Mouse (Mus musculus) left cerebral cortex, adult 2 months (tissue): Measurements from ENCODE around the gene Ctsm. TPM values are rescaled to one million over a fixed set of nuclear protein-coding genes. Genes with fewer than 3 reads are reported as not detected.
"Not testable (repeated sequence)": the region's sequence is repeated elsewhere in the genome, so short reads cannot be mapped to it uniquely, and the experiment has no call there.

Experiments used
- DNase-seq, 2 experiments: peaks; one replicate each; pipeline ENCODE4 v3.0.0; 2021 to 2022; ENCODE audit warnings: low spot score in 2 of 2, mixed read lengths in 1 of 2; ENCODE audit errors: extremely low spot score in 1 of 2
- H3K27ac ChIP-seq: fragments of 200-600 bp; 2 replicates; pipeline ENCODE4 v1.8.1; 2022
- H3K4me3 ChIP-seq: fragments of 200-600 bp; 2 replicates; pipeline ENCODE4 v1.8.1; 2022
- CTCF ChIP-seq: fragments of 200-600 bp; IDR thresholded peaks from 2 replicates; pipeline ENCODE4 v1.8.1; 2022; ENCODE audit warnings: antibody characterized with exemption, mild to moderate bottlenecking, moderate library complexity
- intact Hi-C: fragments of 180-260 bp; cut with DNase I; formaldehyde crosslinking; loops from one replicate; pipeline ENCODE4 v1.15.1; 2025
- long read RNA-seq, 2 experiments: library from polyadenylated mRNA; stranded (forward); transcript quantifications; one replicate each; pipeline ENCODE4 v2.0.0; 2021; ENCODE audit warnings: borderline mapping rate in 2 of 2
- total RNA-seq, 2 experiments: library from RNA; stranded (reverse); gene quantifications; 2 replicates each; pipeline ENCODE4 v1.2.3; 2021

Ctsm gene
- not detected for total RNA-seq
- long read RNA-seq, experiment 1: 0 reads
- long read RNA-seq, experiment 2: 0 reads

DNA sequence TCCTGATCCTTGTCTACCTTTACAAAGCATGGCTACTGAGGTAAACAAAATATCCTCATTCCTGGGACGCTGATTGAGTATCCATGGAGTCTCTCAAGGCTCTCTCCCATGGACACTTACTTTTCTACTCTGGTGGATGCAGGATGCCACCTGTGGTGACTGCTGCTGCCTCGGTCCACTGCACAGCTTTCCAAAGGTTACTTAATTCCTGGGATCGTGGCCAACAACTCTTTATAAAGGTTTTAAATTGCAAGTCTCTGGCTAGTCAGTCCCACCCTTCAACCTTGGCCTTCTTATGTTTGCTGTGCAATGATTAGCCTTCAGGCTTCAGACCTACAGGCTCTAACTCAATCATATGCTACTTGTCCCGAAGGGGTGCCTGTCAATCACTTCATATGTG lies at the start of gene Ctsm:
Gene Ctsm (minus strand): TSS at position 209 of the 400 bp plus-strand sequence.
- TF ChIP-seq CTCF: no peak
- no peak within 1 kb of the TSS for H3K27ac ChIP-seq
- intact Hi-C loops: no loop called here
- DNase-seq: no peak
- H3K4me3 ChIP-seq: no peak within 1 kb of the TSS

DNA sequence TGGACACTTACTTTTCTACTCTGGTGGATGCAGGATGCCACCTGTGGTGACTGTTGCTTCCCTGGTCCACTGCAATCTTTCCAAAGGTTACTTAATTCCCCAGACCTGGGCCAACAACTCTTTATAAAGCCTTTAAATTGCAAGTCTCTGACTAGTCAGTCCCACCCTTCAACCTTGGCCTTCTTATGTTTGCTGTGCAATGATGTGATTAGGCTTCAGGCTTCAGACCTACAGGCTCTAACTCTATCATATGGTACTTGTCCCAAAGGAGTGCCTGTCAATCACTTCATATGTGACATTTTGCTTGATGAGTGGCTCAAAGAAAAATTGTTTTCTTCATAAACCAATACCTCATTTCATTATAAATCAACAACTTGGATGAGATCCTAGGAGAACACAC lies 28.4 kb upstream of the Ctsm start, which contains the start of gene Cts3:
Gene Cts3 (minus strand): TSS at position 101 of the 400 bp plus-strand sequence.
- Histone ChIP-seq H3K27ac (no peak within 1 kb of the TSS), H3K4me3 (no peak within 1 kb of the TSS)
- no peak for TF ChIP-seq CTCF
- intact Hi-C loops: no loop called here
- DNase-seq: no peak

DNA sequence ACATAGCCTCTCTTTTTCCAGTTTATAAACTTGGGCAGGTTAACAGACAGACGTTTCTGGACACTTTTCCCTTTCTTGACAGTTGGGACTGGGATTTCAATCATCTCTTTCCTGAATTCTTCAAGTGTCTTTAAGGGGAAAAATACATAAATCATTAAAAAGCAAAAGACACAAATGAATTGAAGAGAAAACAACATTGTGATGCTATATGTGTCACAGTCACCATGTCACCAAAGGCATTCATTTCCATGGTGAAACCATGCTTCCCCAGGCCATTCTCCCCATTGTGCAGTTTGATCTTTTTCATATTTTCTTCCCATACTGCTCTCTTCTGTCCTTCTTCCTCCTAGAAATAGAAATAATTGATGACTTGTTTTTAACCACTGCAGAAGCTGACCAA lies 26.4 kb upstream of the Ctsm start, which contains the start of gene Gm49352:
Gene Gm49352 (minus strand): TSS at position 101 of the 400 bp plus-strand sequence.
- intact Hi-C loops: loop anchor here (5.0 kb wide), 1 partner anchor 76 kb away; no protein-coding TSS in a partner anchor
- H3K27ac ChIP-seq, DNase-seq, H3K4me3 ChIP-seq: not testable (repeated sequence)

Other genes starting within 250 kb of the Ctsm start
- not detected for gene Cts7, start 183.6 kb downstream of the Ctsm start, total RNA-seq
- not detected for gene Gm49352, start 26.3 kb upstream of the Ctsm start, total RNA-seq
- gene Cts3, start 28.3 kb upstream of the Ctsm start, total RNA-seq: not detected